Mouse (Mus musculus) stomach, embryonic 16.5 days (tissue): ENCODE measurements around the gene Rprd1b. TPM values are rescaled to one million over a fixed set of nuclear protein-coding genes. Genes with fewer than 3 reads are reported as not detected.

Experiments
- ATAC-seq: fragments of 200-750 bp; cut with Nextera tagmentation; 2 replicates; pipeline ENCODE4 v1.8.0; 2017; ENCODE audit warnings: moderate number of reproducible peaks, moderate TSS enrichment; ENCODE audit not compliant: insufficient read depth, low FRiP score
- H3K27ac ChIP-seq: fragments of 300-500 bp; sonication (generic); 2 replicates; pipeline ENCODE4 v1.5.1; 2014; ENCODE audit warnings: low read length
- H3K27me3 ChIP-seq: fragments of 300-500 bp; sonication (generic); 2 replicates; pipeline ENCODE4 v1.6.1; 2014; ENCODE audit warnings: low read length, control low read depth, mixed read lengths; ENCODE audit not compliant: control insufficient read depth, insufficient read depth
- H3K36me3 ChIP-seq: fragments of 300-500 bp; sonication (generic); 2 replicates; pipeline ENCODE4 v1.6.1; 2014; ENCODE audit warnings: low read length; ENCODE audit not compliant: control insufficient read depth, insufficient read depth
- H3K4me1 ChIP-seq: fragments of 300-500 bp; sonication (generic); 2 replicates; pipeline ENCODE4 v1.6.1; 2014; ENCODE audit warnings: low read length, control low read depth, mixed read lengths; ENCODE audit not compliant: control insufficient read depth, insufficient read depth
- H3K4me2 ChIP-seq: fragments of 300-500 bp; sonication (generic); 2 replicates; pipeline ENCODE4 v1.6.1; 2014; ENCODE audit warnings: low read depth, low read length, mixed read lengths
- H3K4me3 ChIP-seq: fragments of 300-500 bp; sonication (generic); replicated peaks from 2 replicates; pipeline ENCODE4 v1.5.1; 2014; ENCODE audit warnings: mild to moderate bottlenecking, low read length
- H3K9ac ChIP-seq: fragments of 300-500 bp; sonication (generic); 2 replicates; pipeline ENCODE4 v1.6.1; 2014; ENCODE audit warnings: low read length
- H3K9me3 ChIP-seq: fragments of 300-500 bp; sonication (generic); replicated peaks from 2 replicates; pipeline ENCODE4 v1.6.1; 2016; ENCODE audit warnings: low read length, control low read depth; ENCODE audit not compliant: control insufficient read depth
- WGBS: fragments of 180-500 bp; shearing (Covaris S2); extraction: QIAGEN DNeasy Blood & Tissue Kit; methylation state at CpG from one replicate; pipeline ENCODE4 v1.1.7; 2014; 5-methylcytosine and 5-hydroxymethylcytosine counted together
- polyA plus RNA-seq: library from polyadenylated mRNA; unstranded; fragments of >200 nt; fragmentation: Nextera tagmentation; extraction: Ambion mirVana; gene quantifications from 2 replicates; pipeline ENCODE4 v1.2.1, GENCODE M21; 2015

Gene Rprd1b
- polyA plus RNA-seq, 1 experiment from 2014 or later: 36.1 TPM

- Histone ChIP-seq H3K4me3 (no peak overlapping the region), H3K36me3 (0 out of 2 replicates have a peak, but pooled peaks cover 13% of the 10 kb centered on the region), H3K9me3 (no peaks in the 10 kb centered on the region), H3K27me3 (no peaks in the 10 kb centered on the region), H3K4me2 (no peak overlapping the region), H3K4me1 (no peaks in the 10 kb centered on the region), H3K27ac (no peak overlapping the region), H3K9ac (no peak overlapping the region)
- ATAC-seq: no peak
- 95% methylated on average over 4 of the region's 4 CpGs for WGBS
Observed at GRCm38 (mm10) chr2:157992501-157992900, 35.8 kb upstream of the Rprd1b start.

GRCm38 (mm10) chr2:157998817-157999216 lies 29.5 kb upstream of the Rprd1b start:
- Histone ChIP-seq H3K36me3 (0 out of 2 replicates have a peak, but pooled peaks cover 6% of the 10 kb centered on the region), H3K27ac (no peak overlapping the region), H3K27me3 (no peaks in the 10 kb centered on the region), H3K4me1 (no peaks in the 10 kb centered on the region), H3K9ac (no peak overlapping the region), H3K9me3 (no peaks in the 10 kb centered on the region), H3K4me3 (no peak overlapping the region), H3K4me2 (no peak overlapping the region)
- ATAC-seq: no peak
- 80% methylated on average over 3 of the region's 3 CpGs for WGBS

GRCm38 (mm10) chr2:158004620-158005019 lies 23.7 kb upstream of the Rprd1b start:
- no peak overlapping the region for H3K4me3 ChIP-seq
- H3K4me1 ChIP-seq: no peaks in the 10 kb centered on the region
- H3K27ac ChIP-seq: peak overlapping the region; percentile 9; the same call in 1 of the 2 replicates
- no peak overlapping the region for H3K4me2 ChIP-seq
- H3K9me3 ChIP-seq: no peaks in the 10 kb centered on the region
- 57% methylated on average over 6 of the region's 6 CpGs for WGBS
- no peak overlapping the region for H3K9ac ChIP-seq
- H3K36me3 ChIP-seq: no peaks in the 10 kb centered on the region
- H3K27me3 ChIP-seq: no peaks in the 10 kb centered on the region
- ATAC-seq: no peak

- 96% methylated on average over 4 of the region's 4 CpGs for WGBS
- no peak overlapping the region for H3K4me2 ChIP-seq
- no peaks in the 10 kb centered on the region for H3K4me1 ChIP-seq
- ATAC-seq: no peak
- H3K4me3 ChIP-seq: no peak overlapping the region
- no peaks in the 10 kb centered on the region for H3K9me3 ChIP-seq
- no peak overlapping the region for H3K9ac ChIP-seq
- no peak overlapping the region for H3K27ac ChIP-seq
- no peaks in the 10 kb centered on the region for H3K27me3 ChIP-seq
- H3K36me3 ChIP-seq: no peaks in the 10 kb centered on the region
Observed at GRCm38 (mm10) chr2:158005641-158006040, 22.7 kb upstream of the Rprd1b start.

- Histone ChIP-seq H3K27ac (no peak overlapping the region), H3K36me3 (no peaks in the 10 kb centered on the region), H3K27me3 (no peaks in the 10 kb centered on the region), H3K4me1 (no peaks in the 10 kb centered on the region), H3K9ac (no peak overlapping the region), H3K4me2 (no peak overlapping the region), H3K9me3 (no peaks in the 10 kb centered on the region), H3K4me3 (no peak overlapping the region)
- WGBS: 77% methylated on average over 7 of the region's 7 CpGs
- no peak for ATAC-seq
Observed at GRCm38 (mm10) chr2:158009373-158009772, 18.9 kb upstream of the Rprd1b start.

- H3K4me1 ChIP-seq: no peaks in the 10 kb centered on the region
- no peaks in the 10 kb centered on the region for H3K27me3 ChIP-seq
- WGBS: 74% methylated on average over 3 of the region's 3 CpGs
- H3K4me2 ChIP-seq: no peak overlapping the region
- no peak overlapping the region for H3K4me3 ChIP-seq
- no peak overlapping the region for H3K9ac ChIP-seq
- no peaks in the 10 kb centered on the region for H3K36me3 ChIP-seq
- no peaks in the 10 kb centered on the region for H3K9me3 ChIP-seq
- no peak overlapping the region for H3K27ac ChIP-seq
- no peak for ATAC-seq
Observed at GRCm38 (mm10) chr2:158012608-158013007, 15.7 kb upstream of the Rprd1b start.

GRCm38 (mm10) chr2:158017330-158017729 lies 11.0 kb upstream of the Rprd1b start:
- Histone ChIP-seq H3K9ac (no peak overlapping the region), H3K4me3 (no peak overlapping the region), H3K4me2 (no peak overlapping the region), H3K36me3 (no peaks in the 10 kb centered on the region), H3K9me3 (no peaks in the 10 kb centered on the region), H3K27ac (no peak overlapping the region), H3K27me3 (no peaks in the 10 kb centered on the region), H3K4me1 (no peaks in the 10 kb centered on the region)
- 90% methylated on average over 4 of the region's 4 CpGs for WGBS
- no peak for ATAC-seq

GRCm38 (mm10) chr2:158027855-158028353 lies 393 bp upstream of the Rprd1b start:
- H3K27ac ChIP-seq: peak overlapping the region; percentile 98
- H3K4me1 ChIP-seq: peaks cover 31% of the 10 kb centered on the region
- 2% methylated on average over 16 of the region's 16 CpGs for WGBS
- peak overlapping the region; percentile 69 for H3K4me2 ChIP-seq
- H3K9ac ChIP-seq: peak overlapping the region; percentile 89
- ATAC-seq: no peak; the same call in 1 of the 2 replicates
- no peaks in the 10 kb centered on the region for H3K9me3 ChIP-seq
- no peaks in the 10 kb centered on the region for H3K36me3 ChIP-seq
- H3K4me3 ChIP-seq: peak overlapping the region; percentile 98
- no peaks in the 10 kb centered on the region for H3K27me3 ChIP-seq

- no peak overlapping the region for H3K27ac ChIP-seq
- no peak for ATAC-seq
- H3K4me1 ChIP-seq: peaks cover 31% of the 10 kb centered on the region
- no peaks in the 10 kb centered on the region for H3K36me3 ChIP-seq
- peak overlapping the region; percentile 91 for H3K4me2 ChIP-seq
- peak overlapping the region; percentile 89 for H3K9ac ChIP-seq
- H3K4me3 ChIP-seq: peak overlapping the region; percentile 98
- H3K27me3 ChIP-seq: no peaks in the 10 kb centered on the region
- H3K9me3 ChIP-seq: no peaks in the 10 kb centered on the region
- 72% methylated on average over 7 of the region's 7 CpGs for WGBS
Observed at GRCm38 (mm10) chr2:158030007-158030406, 1.7 kb downstream of the Rprd1b start.
